Mouse (Mus musculus) embryonic facial prominence, embryonic 13.5 days (tissue): ENCODE results near the gene Prr11. TPM values are rescaled to one million over a fixed set of nuclear protein-coding genes. Genes with fewer than 3 reads are reported as not detected.

Experiments
- ATAC-seq: fragments of 200-750 bp; cut with Nextera tagmentation; 2 replicates; pipeline ENCODE4 v1.8.0; 2017; ENCODE audit warnings: low read depth; ENCODE audit not compliant: insufficient number of reproducible peaks, insufficient read depth, low FRiP score, low TSS enrichment
- H3K27ac ChIP-seq: fragments of 300-500 bp; sonication (generic); 2 replicates; pipeline ENCODE4 v1.5.1; 2015; ENCODE audit warnings: moderate library complexity, mild to moderate bottlenecking, inconsistent platforms
- H3K27me3 ChIP-seq: fragments of 300-500 bp; sonication (generic); 2 replicates; pipeline ENCODE4 v1.6.1; 2015; ENCODE audit warnings: mild to moderate bottlenecking, inconsistent platforms
- H3K36me3 ChIP-seq: fragments of 300-500 bp; sonication (generic); 2 replicates; pipeline ENCODE4 v1.6.1; 2015; ENCODE audit warnings: mild to moderate bottlenecking, inconsistent platforms
- H3K4me1 ChIP-seq: fragments of 300-500 bp; sonication (generic); 2 replicates; pipeline ENCODE4 v1.6.1; 2015; ENCODE audit warnings: inconsistent platforms
- H3K4me2 ChIP-seq: fragments of 300-500 bp; sonication (generic); 2 replicates; pipeline ENCODE4 v1.6.1; 2015; ENCODE audit warnings: moderate library complexity, mild to moderate bottlenecking, inconsistent platforms
- H3K4me3 ChIP-seq: fragments of 300-500 bp; sonication (generic); 2 replicates; pipeline ENCODE4 v1.5.1; 2015; ENCODE audit warnings: mild to moderate bottlenecking, inconsistent platforms
- H3K9ac ChIP-seq: fragments of 300-500 bp; sonication (generic); 2 replicates; pipeline ENCODE4 v1.6.1; 2015; ENCODE audit warnings: mild to moderate bottlenecking, inconsistent platforms
- H3K9me3 ChIP-seq: fragments of 300-500 bp; sonication (generic); 2 replicates; pipeline ENCODE4 v1.6.1; 2016; ENCODE audit warnings: inconsistent platforms
- WGBS: fragments of 180-500 bp; shearing (Covaris S2); methylation state at CpG from one replicate; pipeline ENCODE4 v1.1.7; 2015; ENCODE audit warnings: mixed read lengths; 5-methylcytosine and 5-hydroxymethylcytosine counted together
- polyA plus RNA-seq: library from polyadenylated mRNA; unstranded; fragments of >200 nt; fragmentation: Nextera tagmentation; extraction: Ambion mirVana; gene quantifications from 2 replicates; pipeline ENCODE4 v1.2.1, GENCODE M21; 2015

The Prr11 gene
- 8.8 and 9.2 TPM in 2 replicates for polyA plus RNA-seq

GRCm38 (mm10) chr11:87108409-87108754, at the start of gene Prr11:
Gene Prr11 (minus strand): TSS chr11:87108708.
- peaks cover 24% of the 10 kb centered on the region for H3K4me1 ChIP-seq
- peak within 1 kb of the TSS; percentile 97 for H3K27ac ChIP-seq
- H3K4me2 ChIP-seq = peak within 1 kb of the TSS; percentile 67
- peak within 1 kb of the TSS; percentile 95 for H3K4me3 ChIP-seq
- no peaks in the 10 kb centered on the region for H3K9me3 ChIP-seq
- WGBS = 0% methylated on average over 14 of the region's 14 CpGs
- ATAC-seq = no peak
- peaks cover 34% of the 10 kb centered on the region for H3K36me3 ChIP-seq
- no peaks in the 10 kb centered on the region for H3K27me3 ChIP-seq
- peak within 1 kb of the TSS; percentile 99 for H3K9ac ChIP-seq

- no peaks in the 10 kb centered on the region for H3K9me3 ChIP-seq
- WGBS = 87% methylated on average over 2 of the region's 2 CpGs
- H3K4me3 ChIP-seq = no peak overlapping the region
- ATAC-seq = no peak
- H3K4me1 ChIP-seq = no peaks in the 10 kb centered on the region
- H3K4me2 ChIP-seq = no peak overlapping the region
- H3K9ac ChIP-seq = no peak overlapping the region
- H3K27ac ChIP-seq = no peak overlapping the region
- H3K36me3 ChIP-seq = peaks cover 14% of the 10 kb centered on the region
- H3K27me3 ChIP-seq = no peaks in the 10 kb centered on the region
Observed at GRCm38 (mm10) chr11:87158012-87158411, 49.5 kb upstream of the Prr11 start.

DNA sequence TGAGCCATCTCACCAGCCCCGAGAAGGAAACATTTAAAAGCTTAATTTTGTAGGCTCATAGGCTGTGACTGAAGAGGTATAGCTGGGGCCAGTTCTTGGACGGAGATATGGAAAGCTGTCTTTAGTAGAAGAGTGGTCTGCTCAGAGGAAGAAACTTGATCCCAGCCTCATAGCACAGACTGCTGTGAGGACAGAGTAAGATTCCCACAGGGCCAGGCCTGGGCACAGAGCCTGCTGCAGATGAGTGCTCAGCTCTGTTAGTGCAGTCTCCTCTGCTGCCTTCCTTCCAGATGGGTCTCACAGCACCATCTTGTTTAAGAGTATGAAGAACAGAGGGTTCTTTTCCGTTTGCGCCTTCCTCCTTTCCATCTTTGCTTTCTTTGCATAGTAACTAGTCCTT, 27.7 kb upstream of the Prr11 start:
- H3K9ac ChIP-seq = no peak overlapping the region
- H3K27ac ChIP-seq = no peak overlapping the region
- H3K9me3 ChIP-seq = no peaks in the 10 kb centered on the region
- ATAC-seq = no peak
- no peak overlapping the region for H3K4me3 ChIP-seq
- no peaks in the 10 kb centered on the region for H3K4me1 ChIP-seq
- no peaks in the 10 kb centered on the region for H3K27me3 ChIP-seq
- peaks cover 10% of the 10 kb centered on the region; the same call in 1 of the 2 replicates for H3K36me3 ChIP-seq
- 79% methylated on average over 4 of the region's 4 CpGs for WGBS
- H3K4me2 ChIP-seq = no peak overlapping the region

GRCm38 (mm10) chr11:87126824-87127816, 18.6 kb upstream of the Prr11 start, which contains the start of gene Trim37:
Gene Trim37 (plus strand): TSS chr11:87127077.
- peak; percentile 90 for ATAC-seq
- no peaks in the 10 kb centered on the region for H3K27me3 ChIP-seq
- H3K9ac ChIP-seq = peak within 1 kb of the TSS; percentile 84
- H3K4me1 ChIP-seq = peaks cover 16% of the 10 kb centered on the region
- peaks cover 27% of the 10 kb centered on the region for H3K36me3 ChIP-seq
- H3K9me3 ChIP-seq = no peaks in the 10 kb centered on the region
- peak within 1 kb of the TSS; percentile 79 for H3K4me3 ChIP-seq
- H3K4me2 ChIP-seq = peak within 1 kb of the TSS; percentile 80
- under 1% methylated on average over 103 of the region's 105 CpGs for WGBS
- peak within 1 kb of the TSS; percentile 81 for H3K27ac ChIP-seq

- H3K36me3 ChIP-seq = peaks cover 29% of the 10 kb centered on the region
- no peak for ATAC-seq
- 2% methylated on average over 12 of the region's 12 CpGs for WGBS
Observed at GRCm38 (mm10) chr11:87126281-87126823, 17.8 kb upstream of the Prr11 start.

DNA sequence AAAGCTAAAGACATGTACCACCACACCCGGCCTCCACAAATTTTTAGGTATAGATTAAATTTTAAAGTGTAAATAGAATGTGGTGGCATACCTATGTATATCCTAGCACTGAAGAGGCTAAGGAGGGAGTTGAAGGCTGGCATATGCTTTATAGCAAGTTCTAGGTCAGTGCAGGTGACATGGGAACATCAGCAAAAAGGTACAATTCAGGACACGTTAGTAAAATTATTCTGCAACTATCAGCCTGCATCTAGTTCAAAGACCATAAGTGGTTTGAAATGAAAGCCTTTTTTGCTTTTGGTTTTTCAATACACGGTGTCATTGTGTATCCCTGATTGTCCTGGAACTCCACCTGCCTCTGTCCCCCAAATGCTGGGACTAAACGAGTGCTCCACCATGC, 17.1 kb upstream of the Prr11 start:
- Histone ChIP-seq H3K4me1 (peaks cover 16% of the 10 kb centered on the region), H3K4me3 (peak overlapping the region; percentile 79), H3K9me3 (no peaks in the 10 kb centered on the region), H3K4me2 (peak overlapping the region; percentile 80), H3K36me3 (peaks cover 36% of the 10 kb centered on the region), H3K27ac (peak overlapping the region; percentile 81; the same call in 1 of the 2 replicates), H3K9ac (0 out of 2 replicates have a peak overlapping the region, but pooled peaks have one; percentile 22), H3K27me3 (no peaks in the 10 kb centered on the region)
- 54% methylated on average over 4 of the region's 4 CpGs for WGBS
- ATAC-seq = no peak

More at GRCm38 (mm10) chr11:87126281-87126823, 17.8 kb upstream of the Prr11 start:
- peak overlapping the region; percentile 79 for H3K4me3 ChIP-seq
- no peaks in the 10 kb centered on the region for H3K9me3 ChIP-seq
- peak overlapping the region; percentile 84 for H3K9ac ChIP-seq
- H3K4me1 ChIP-seq = peaks cover 16% of the 10 kb centered on the region
- H3K4me2 ChIP-seq = peak overlapping the region; percentile 80
- H3K27me3 ChIP-seq = no peaks in the 10 kb centered on the region
- peak overlapping the region; percentile 81 for H3K27ac ChIP-seq

DNA sequence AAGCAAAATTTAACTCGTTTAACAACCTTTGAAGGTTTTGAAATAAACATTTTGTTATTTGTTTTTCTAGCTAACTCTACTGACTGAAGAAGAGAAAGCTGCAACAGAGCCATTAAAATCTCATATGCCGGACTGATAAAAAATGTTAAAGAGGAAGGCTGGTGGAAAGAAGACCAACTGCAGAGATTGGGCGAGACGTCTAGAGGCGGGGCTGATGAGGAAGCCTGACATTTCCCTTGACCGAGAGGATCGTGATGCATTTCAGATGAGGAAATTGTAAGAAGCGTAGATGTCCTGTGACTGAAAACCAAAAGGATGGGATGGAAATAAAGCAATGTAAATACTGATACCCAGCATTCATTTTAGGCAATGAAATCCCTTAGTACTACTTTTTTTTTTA, 13.4 kb upstream of the Prr11 start:
- Histone ChIP-seq H3K27me3 (no peaks in the 10 kb centered on the region), H3K27ac (no peak overlapping the region), H3K9me3 (no peaks in the 10 kb centered on the region), H3K36me3 (peaks cover 64% of the 10 kb centered on the region), H3K9ac (no peak overlapping the region), H3K4me1 (peaks cover 5% of the 10 kb centered on the region; the same call in 1 of the 2 replicates), H3K4me3 (no peak overlapping the region), H3K4me2 (no peak overlapping the region)
- 82% methylated on average over 8 of the region's 8 CpGs for WGBS
- no peak for ATAC-seq

DNA sequence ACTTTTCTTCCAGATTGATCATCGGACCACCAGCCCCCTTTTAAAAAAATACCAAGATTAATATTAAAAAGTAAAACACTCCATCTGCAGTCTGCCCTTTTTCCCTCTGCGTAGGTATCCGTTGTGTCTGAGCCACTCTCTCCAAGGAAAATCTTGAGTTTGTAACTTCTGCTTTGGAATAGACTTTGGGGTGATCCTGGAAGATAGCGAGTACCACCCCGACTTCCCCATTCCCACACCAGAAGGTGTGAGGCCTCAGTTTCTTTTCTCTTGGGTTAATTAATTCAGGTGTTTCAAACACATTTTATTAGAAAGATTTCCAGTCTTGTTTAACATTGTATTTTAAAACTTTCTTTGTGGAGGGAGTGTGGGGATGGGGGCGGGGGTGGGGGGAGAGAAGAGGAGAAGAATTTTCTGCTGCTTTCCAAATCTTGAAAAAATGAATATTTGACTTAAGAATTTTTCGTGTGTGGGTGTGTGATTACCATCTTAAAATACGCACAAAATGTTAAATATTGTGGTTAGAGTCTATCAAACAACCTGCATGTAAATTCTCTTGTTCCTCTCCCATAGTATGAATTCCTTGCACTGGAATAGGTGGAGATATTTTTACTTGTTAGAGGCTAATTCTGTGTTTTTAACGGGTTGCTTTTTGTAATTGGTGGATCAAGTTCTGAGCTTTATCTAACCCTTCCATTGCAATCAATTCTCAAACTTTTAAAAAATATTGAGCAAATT, 1.8 kb upstream of the Prr11 start:
- Histone ChIP-seq H3K27ac (peak overlapping the region; percentile 97), H3K27me3 (no peaks in the 10 kb centered on the region), H3K9me3 (no peaks in the 10 kb centered on the region), H3K4me3 (peak overlapping the region; percentile 95), H3K9ac (peak overlapping the region; percentile 99), H3K4me1 (peaks cover 24% of the 10 kb centered on the region), H3K36me3 (peaks cover 31% of the 10 kb centered on the region), H3K4me2 (peak overlapping the region; percentile 67)
- WGBS = 4% methylated on average over 9 of the region's 9 CpGs
- no peak for ATAC-seq

DNA sequence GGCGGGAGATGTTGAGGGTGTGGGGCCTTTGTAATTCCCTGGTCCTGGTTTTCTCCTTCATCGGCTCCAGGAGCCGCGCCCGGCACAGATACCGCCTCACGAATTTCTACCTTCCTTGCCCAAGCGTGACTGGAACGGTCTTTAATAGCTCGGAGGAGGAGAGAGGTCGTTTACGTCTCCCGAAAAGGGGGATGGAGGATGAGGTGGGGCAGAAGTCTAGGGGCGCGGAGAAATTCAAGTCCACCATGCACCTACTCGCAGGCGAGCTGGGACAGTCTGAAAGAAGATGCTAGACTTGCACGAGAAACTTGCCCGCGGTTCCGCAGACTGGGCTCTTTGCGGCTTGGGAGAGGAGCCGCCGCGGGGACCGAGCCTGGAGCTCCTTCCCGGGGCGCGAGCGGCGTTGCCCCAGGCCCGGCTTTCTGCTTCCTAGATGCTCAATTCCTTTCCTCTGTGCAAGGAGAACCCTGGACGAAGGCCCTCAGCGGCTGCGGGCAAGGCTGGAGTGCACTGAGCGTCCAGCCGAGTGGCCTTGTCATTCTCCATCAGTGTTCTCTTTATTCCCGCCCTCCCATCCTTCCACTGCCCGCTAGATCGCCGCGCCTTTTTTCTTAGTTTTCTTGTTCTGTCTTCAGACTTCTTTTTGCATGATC, 1.1 kb upstream of the Prr11 start:
- Histone ChIP-seq H3K9me3 (no peaks in the 10 kb centered on the region), H3K4me1 (peaks cover 24% of the 10 kb centered on the region), H3K27me3 (no peaks in the 10 kb centered on the region), H3K36me3 (peaks cover 31% of the 10 kb centered on the region), H3K4me2 (peak overlapping the region; percentile 67), H3K4me3 (peak overlapping the region; percentile 95), H3K9ac (peak overlapping the region; percentile 99), H3K27ac (peak overlapping the region; percentile 97)
- under 1% methylated on average over 42 of the region's 42 CpGs for WGBS
- no peak for ATAC-seq

GRCm38 (mm10) chr11:87108755-87109518, 429 bp upstream of the Prr11 start, which contains the start of gene Ska2:
Gene Ska2 (plus strand): TSS chr11:87109234.
- Histone ChIP-seq H3K9me3 (no peaks in the 10 kb centered on the region), H3K27me3 (no peaks in the 10 kb centered on the region), H3K4me1 (peaks cover 24% of the 10 kb centered on the region), H3K4me3 (peak within 1 kb of the TSS; percentile 95), H3K9ac (peak within 1 kb of the TSS; percentile 99), H3K36me3 (peaks cover 31% of the 10 kb centered on the region), H3K4me2 (peak within 1 kb of the TSS; percentile 67), H3K27ac (peak within 1 kb of the TSS; percentile 97)
- ATAC-seq = peak; percentile 99
- WGBS = under 1% methylated on average over 40 of the region's 40 CpGs
